Mouse (Mus musculus) layer of hippocampus, adult 8-10 months (tissue): ENCODE measurements at regions not wholly inside any gene's neighbourhood (a gene's known extent, or its start where the extent isn't known, plus 50 kb on each side); places are given as distances from the start of the nearest gene placed in this dataset.
A peak's percentile ranks its signal among the peaks of the same experiment; 100 is the strongest.

Experiments used
- DNase-seq, 2 experiments: peaks; one replicate each; pipeline ENCODE4 v3.0.0; 2022; ENCODE audit warnings: low spot score in 2 of 2

GRCm38 (mm10) chr6:141023501-141023900 lies 225.6 kb upstream of the Pde3a start:
- no peak for DNase-seq

GRCm38 (mm10) chr6:141027353-141027752 lies 221.7 kb upstream of the Pde3a start:
- DNase-seq = no peak

GRCm38 (mm10) chr6:141027787-141028186 lies 221.3 kb upstream of the Pde3a start:
- no peak for DNase-seq

GRCm38 (mm10) chr6:141034824-141035223 lies 214.2 kb upstream of the Pde3a start:
- no peak for DNase-seq

- no peak for DNase-seq
These were observed 207.7 kb upstream of the Pde3a start for GRCm38 (mm10) chr6:141041358-141041757.

- no peak for DNase-seq
These were observed 207.1 kb upstream of the Pde3a start for GRCm38 (mm10) chr6:141041781-141042625.

GRCm38 (mm10) chr6:141048271-141048670 lies 200.8 kb upstream of the Pde3a start:
- DNase-seq = no peak

GRCm38 (mm10) chr6:141050038-141050684 lies 198.9 kb upstream of the Pde3a start:
- DNase-seq = no peak

- DNase-seq = no peak
These were observed 195.0 kb upstream of the Pde3a start for GRCm38 (mm10) chr6:141054026-141054425.

GRCm38 (mm10) chr6:141059250-141059916 lies 189.7 kb upstream of the Pde3a start:
- no peak for DNase-seq

- no peak for DNase-seq
These were observed 183.3 kb upstream of the Pde3a start for GRCm38 (mm10) chr6:141065724-141066123.

- no peak for DNase-seq
These were observed 180.1 kb upstream of the Pde3a start for GRCm38 (mm10) chr6:141068861-141069467.

- DNase-seq = no peak
These were observed 179.2 kb upstream of the Pde3a start for GRCm38 (mm10) chr6:141069896-141070295.

- DNase-seq = no peak
These were observed 177.6 kb upstream of the Pde3a start for GRCm38 (mm10) chr6:141071507-141071906.

GRCm38 (mm10) chr6:141091076-141091780 lies 157.8 kb upstream of the Pde3a start:
- DNase-seq = peak; percentile 9 to 12

GRCm38 (mm10) chr6:141091781-141092140 lies 157.3 kb upstream of the Pde3a start:
- no peak for DNase-seq

GRCm38 (mm10) chr6:141097338-141098122 lies 151.5 kb upstream of the Pde3a start:
- no peak for DNase-seq

GRCm38 (mm10) chr6:141118287-141118686 lies 130.8 kb upstream of the Pde3a start:
- no peak for DNase-seq

- no peak for DNase-seq
These were observed 122.3 kb upstream of the Pde3a start for GRCm38 (mm10) chr6:141126614-141127396.

- no peak for DNase-seq
These were observed 119.5 kb upstream of the Pde3a start for GRCm38 (mm10) chr6:141129596-141129995.
